Mouse (Mus musculus) liver, adult (tissue): ENCODE results near the gene Slc12a5.

Experiments used
- GATA4 ChIP-seq: IDR thresholded peaks from 2 replicates; pipeline ENCODE4 v1.6.1; 2014; ENCODE audit warnings: mild to moderate bottlenecking, low read length; ENCODE audit not compliant: insufficient replicate concordance

Slc12a5 gene

DNA sequence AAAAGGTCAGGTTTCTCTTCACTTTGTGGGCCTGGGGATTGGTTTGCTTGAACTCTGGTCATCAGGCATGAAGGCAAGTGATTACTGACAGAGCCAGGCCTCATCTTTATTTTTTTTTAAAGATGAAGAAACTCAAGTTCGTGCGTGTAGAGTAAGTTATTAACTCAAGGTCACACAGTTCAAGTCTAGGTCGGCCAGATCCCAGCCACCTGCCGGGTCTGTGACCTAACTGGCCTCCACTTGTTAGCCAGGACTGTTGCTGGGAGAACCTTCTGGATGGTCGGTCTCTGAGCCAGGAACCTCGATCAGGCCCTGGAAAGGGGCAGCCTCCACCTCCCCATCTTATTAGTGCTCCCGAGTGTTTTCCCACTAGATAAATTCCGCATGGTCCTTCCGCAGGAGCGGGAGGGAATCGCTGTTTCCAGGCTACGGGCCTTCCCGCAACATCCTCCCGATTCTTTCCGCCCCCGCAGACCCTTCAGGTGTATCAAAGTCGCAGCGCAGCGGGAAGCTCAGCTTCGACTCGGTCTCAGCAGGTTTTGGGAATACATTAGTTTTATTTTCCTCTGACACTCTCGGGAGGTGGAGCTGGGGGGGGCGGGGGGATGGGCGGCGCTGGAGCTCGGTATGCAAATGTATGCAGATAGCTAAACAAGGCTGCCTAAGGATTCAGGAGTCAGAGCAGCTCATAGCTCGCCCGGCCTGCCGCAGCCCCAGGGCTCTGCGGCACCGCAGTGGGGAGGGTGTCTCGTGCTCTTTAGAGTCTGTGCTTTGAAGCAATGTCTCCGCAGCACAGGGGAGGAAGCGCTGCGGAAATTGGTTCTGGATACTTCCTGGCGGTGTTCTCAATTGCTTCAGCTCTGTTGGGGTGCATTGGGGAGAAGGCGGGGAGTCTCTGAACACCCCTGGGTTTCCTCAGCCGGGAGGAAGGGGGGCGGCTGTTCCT is 22.2 kb upstream of the Slc12a5 start:
- no peak for TF ChIP-seq GATA4

DNA sequence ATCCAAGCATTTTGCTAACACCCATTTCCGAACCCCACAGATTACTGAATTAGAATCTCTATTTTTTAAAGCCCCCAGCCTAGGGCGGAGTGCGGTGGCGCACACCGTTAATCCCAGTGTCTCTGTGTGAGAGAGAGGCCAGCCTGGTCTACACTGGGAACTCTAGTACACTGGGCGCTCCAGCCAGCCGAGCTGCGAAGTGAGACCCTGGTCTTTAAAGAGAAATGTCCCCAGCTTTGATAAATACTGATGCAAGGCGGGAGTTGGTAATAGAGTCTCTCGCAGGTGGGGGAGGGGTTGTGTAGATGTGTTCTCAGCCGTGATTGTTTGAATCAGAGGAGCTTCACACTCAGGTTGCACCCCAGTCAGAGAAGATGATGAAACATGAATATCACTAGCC is 21.5 kb upstream of the Slc12a5 start:
- no peak for TF ChIP-seq GATA4

DNA sequence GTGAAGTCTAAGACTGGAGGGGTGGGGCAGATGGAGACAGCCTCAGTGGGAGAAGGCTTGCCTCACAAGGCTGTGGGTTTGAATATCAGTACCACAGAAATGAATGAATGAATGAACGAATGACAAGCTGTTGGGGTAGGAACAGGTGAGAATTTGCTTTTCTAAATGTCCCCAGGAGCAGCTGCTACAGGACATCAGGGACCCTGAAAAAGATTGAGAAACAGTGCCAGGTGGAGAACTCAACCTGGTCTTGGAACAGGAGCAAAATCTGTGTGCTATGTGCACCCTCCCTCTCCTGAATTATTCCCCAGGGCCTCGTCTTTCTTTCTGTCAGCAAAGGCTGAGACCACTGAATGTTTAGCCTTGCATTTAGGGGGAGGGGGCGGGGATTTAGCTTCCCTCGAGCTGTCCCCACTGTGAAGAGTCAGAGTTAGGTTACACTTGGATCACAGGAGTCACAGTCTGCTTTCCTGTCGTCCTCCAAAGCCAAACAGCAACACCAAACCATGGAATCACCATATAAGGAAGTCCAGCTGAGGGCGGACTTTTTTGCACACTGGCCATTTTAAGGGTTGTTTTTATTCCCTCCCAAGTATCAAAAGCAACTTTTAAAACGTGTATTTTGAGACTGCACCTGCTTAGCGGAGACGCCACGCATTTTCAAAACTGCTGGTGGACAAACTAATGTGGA is 20.3 kb upstream of the Slc12a5 start, which contains the start of gene Mmp9:
TSS of gene Mmp9 (plus strand) at position 641 of the 691 bp plus-strand sequence.
- TF ChIP-seq GATA4, result no peak

- no peak for TF ChIP-seq GATA4
These were observed 17.8 kb upstream of the Slc12a5 start for GRCm38 (mm10) chr2:164942692-164943290.

- no peak for TF ChIP-seq GATA4
These were observed 13.1 kb upstream of the Slc12a5 start for GRCm38 (mm10) chr2:164947506-164947905.

- no peak for TF ChIP-seq GATA4
These were observed 12.7 kb upstream of the Slc12a5 start for GRCm38 (mm10) chr2:164947930-164948329.

DNA sequence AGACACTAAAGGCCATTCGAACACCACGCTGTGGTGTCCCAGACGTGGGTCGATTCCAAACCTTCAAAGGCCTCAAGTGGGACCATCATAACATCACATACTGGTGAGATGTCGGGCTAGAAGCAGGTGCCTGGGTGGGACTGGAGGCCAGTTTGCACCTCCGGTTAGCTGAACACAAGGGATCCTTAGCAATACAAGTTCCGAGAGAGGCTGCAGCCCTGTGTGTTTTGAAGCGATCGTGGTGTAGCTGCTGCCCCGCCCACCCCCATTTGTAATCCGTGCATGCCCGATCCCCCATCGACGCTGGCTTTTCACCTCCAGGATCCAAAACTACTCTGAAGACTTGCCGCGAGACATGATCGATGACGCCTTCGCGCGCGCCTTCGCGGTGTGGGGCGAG is 11.6 kb upstream of the Slc12a5 start:
- no peak for TF ChIP-seq GATA4

GRCm38 (mm10) chr2:164950501-164950900 is 10.1 kb upstream of the Slc12a5 start:
- TF ChIP-seq GATA4, result no peak

DNA sequence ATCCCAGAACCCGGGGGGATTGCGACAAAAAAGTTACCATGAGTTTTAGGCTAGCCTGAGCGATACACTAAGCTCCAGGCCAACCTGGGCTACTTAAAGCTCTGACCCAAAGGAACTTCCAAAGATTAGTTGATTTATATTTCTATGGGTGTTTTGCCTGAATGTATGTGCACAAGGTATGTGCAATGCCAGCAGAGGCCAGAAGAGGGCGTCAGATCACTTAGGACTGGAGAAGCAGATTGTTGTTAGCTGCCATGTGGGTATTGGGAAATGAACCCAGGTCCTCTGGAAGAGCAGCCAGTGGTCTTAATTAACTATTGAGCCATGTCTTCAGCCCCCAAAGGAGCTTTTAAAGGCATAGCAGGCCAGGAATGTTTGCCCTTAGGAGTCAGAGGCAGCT is 8.9 kb upstream of the Slc12a5 start:
- no peak for TF ChIP-seq GATA4

DNA sequence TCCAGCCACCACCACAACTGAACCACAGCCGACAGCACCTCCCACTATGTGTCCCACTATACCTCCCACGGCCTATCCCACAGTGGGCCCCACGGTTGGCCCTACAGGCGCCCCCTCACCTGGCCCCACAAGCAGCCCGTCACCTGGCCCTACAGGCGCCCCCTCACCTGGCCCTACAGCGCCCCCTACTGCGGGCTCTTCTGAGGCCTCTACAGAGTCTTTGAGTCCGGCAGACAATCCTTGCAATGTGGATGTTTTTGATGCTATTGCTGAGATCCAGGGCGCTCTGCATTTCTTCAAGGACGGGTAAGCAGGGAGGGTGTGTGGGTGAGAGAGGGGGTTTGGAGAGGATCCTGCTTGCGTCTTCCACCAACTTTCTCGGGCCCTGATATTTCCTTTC is 8.2 kb upstream of the Slc12a5 start:
- no peak for TF ChIP-seq GATA4

DNA sequence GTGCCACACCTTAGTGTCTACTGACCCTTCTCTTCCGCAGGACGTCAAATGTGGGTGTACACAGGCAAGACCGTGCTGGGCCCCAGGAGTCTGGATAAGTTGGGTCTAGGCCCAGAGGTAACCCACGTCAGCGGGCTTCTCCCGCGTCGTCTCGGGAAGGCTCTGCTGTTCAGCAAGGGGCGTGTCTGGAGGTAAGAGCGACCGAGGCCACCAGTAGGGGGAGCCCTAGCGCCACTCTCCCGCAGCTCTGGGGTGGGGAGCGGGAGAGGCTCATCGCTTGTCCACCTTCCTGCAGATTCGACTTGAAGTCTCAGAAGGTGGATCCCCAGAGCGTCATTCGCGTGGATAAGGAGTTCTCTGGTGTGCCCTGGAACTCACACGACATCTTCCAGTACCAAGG is 7.4 kb upstream of the Slc12a5 start:
- TF ChIP-seq GATA4, result no peak

DNA sequence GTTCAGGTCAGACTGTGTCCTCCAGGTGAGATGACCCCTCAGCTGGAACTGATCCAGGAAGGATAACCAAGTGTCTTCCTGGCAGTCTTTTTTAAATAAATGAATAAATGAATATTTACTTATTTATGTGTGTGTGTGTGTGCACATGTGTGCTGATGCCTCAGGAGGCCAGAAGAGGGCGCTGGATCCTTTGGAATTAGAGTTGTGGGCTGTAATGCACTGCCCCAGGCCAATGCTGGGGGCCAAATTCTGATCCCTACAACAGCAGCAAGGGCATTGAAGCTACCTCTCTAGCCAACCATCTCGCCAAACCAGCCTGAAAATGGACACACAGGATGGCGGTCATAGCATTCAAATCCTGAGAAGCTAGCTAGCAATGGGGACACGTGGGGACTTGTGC is 4.9 kb upstream of the Slc12a5 start:
- TF ChIP-seq GATA4, result no peak

DNA sequence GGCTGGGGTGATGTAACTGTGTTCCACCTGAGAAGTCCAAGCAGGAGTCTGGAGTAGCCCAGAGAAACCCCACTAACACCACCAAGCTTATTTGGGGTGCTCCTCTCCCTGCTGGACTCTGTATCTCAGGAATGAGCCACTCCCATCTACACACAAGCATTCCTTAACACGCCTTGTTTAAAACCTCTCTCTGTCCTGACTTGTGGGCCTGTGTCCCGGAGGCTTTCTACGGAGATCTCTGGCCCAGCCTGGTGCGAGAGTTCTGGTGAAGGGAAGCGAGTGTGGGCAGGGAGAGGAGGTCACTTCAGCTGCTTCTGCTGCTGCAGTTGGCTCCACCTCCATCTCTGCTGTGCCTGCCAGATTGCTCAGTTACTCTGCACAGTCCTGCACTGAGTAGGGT is 4.4 kb upstream of the Slc12a5 start:
- TF ChIP-seq GATA4, result no peak

DNA sequence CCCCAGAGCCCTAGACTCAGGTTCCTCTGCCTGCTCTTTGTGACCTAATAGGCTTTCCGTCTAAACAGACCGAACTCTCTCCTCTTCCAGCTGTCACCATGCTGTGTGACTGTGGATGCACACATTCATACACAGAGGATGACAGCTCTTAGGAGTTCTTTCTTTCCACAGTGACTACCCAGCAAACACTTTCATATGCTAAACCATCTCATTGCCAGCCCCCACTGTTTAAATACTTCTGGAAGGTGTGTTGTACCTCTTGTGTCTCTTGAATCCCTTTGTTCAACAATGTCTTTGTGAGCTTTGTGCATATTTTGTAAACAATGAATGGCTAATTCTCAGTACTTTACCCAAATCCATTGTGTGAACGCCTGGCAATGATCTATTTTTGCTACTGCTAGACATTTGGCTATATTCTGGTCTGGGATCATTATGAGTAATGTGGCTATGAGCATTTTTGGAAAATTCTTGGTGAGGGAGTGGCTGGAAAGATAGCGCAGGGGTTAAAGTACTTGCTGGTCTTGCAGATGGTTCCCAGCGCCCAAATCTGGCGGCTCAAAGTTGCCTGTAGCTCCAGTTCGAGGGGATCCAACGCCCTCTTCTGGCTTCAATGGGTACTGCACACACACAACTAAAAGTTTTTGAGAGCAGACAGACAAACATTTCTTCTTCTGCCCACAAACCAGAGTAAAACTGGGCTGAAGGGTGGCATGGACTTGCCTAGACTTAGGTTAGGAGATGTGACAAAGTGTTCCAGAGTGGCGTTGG is 2.9 kb upstream of the Slc12a5 start:
- TF ChIP-seq GATA4, result no peak

DNA sequence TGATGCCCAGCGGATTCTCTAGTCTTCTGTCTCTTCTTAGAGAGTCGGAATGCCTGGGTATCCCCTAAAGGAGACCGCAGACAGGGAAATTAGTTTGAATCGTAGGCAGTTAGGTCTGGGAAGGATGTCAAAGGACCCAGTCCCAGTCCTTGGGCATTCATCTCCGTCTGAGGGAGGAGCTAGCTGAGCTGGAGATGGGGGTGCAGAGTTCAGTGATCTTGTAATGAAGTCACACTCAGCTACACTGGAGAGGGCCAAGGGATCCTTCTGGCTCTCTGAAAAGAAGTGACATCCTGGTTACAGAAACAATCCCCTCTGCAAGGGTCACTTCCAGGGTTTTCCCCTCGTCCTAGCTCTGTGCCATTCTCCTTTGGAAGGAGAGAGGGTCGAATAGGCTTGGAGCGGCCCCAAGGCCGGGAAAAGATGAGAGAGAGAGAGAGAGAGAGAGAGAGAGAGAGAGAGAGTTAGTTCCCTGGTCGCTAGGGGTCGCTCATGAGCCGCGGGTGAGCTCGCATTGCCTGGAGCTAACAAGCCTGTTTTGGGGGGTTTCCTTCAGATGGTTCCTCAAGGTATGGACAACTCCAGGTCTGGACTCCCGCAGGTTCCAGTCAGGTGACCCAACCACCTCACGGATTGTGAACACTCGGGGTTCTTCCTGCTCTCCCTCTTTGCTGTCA is 1.0 kb downstream of the Slc12a5 start:
- no peak for TF ChIP-seq GATA4

GRCm38 (mm10) chr2:164962183-164962580 is 1.6 kb downstream of the Slc12a5 start:
- TF ChIP-seq GATA4, result no peak
